Mouse (Mus musculus) subcutaneous adipose tissue, adult 2 months (tissue): Measurements from ENCODE around the gene Hadha. TPM values are rescaled to one million over a fixed set of nuclear protein-coding genes. Genes with fewer than 3 reads are reported as not detected.

ENCODE experiments used
- polyA plus RNA-seq: library from polyadenylated mRNA; depleted of rRNA; stranded (reverse); fragments of >200 nt; gene quantifications from 2 replicates; pipeline ENCODE4 v1.2.3, GENCODE M21; 2012; ENCODE audit warnings: low replicate concordance; rRNA removed

Hadha gene
- 103 and 148 TPM in 2 replicates for polyA plus RNA-seq

GRCm38 (mm10) chr5:30154474-30155394 is at the start of gene Hadha, which contains the start of gene Hadhb:
Gene Hadha (minus strand): TSS chr5:30155162.
Gene Hadhb (plus strand): TSS chr5:30155248.

GRCm38 (mm10) chr5:30105668-30106300 is 49.2 kb downstream of the Hadha start, which contains the start of gene 3110082J24Rik:
Gene 3110082J24Rik (minus strand): TSS chr5:30106086.

GRCm38 (mm10) chr5:30104841-30105667 is 49.9 kb downstream of the Hadha start, which contains the start of gene Garem2:
Gene Garem2 (plus strand): TSS chr5:30105161.

GRCm38 (mm10) chr5:30072825-30073821 is 81.8 kb downstream of the Hadha start, which contains the start of gene Tyms:
Gene Tyms (minus strand): TSS chr5:30073617.

Other genes with a start within 250 kb of the Hadha start
- 0.10 TPM in 1 of 2 replicates, not detected in the other for gene Il6, start 142.0 kb downstream of the Hadha start, polyA plus RNA-seq
- 11.1 and 33.4 TPM in 2 replicates for gene Tyms, start 81.5 kb downstream of the Hadha start, polyA plus RNA-seq
- gene Garem2, start 50.0 kb downstream of the Hadha start, polyA plus RNA-seq, result 0.13 and 0.15 TPM in 2 replicates
- gene 3110082J24Rik, start 49.1 kb downstream of the Hadha start, polyA plus RNA-seq, result not detected in 2 replicates
- 261 and 431 TPM in 2 replicates for gene Hadhb, start 86 bp upstream of the Hadha start, polyA plus RNA-seq
- gene Adgrf3, start 50.6 kb upstream of the Hadha start, polyA plus RNA-seq, result not detected in 2 replicates
- 37.8 and 41.3 TPM in 2 replicates for gene Selenoi, start 77.4 kb upstream of the Hadha start, polyA plus RNA-seq
- gene Drc1, start 126.2 kb upstream of the Hadha start, polyA plus RNA-seq, result 0.09 TPM in 1 of 2 replicates, not detected in the other